Mouse (Mus musculus): Measurements from ENCODE around the gene Ldlr.

DNA sequence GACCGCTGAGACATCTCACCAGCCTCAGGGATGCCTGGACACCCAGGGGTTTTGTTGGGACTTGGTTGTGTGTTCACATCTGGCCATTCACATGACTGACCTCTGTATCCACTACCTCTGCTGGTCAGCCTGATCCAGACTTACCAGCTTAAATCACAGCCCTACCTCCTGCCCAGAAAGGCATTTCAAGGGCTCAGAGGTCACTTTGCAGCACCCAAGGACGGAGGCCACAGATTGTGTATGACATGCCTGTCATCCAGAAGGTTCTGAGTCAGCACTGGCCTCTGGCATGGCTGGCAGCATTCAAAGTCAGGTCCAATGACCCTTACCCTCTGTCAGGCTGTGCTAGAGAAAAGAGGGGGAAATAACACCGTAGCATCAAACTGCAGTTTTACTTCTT lies 33.3 kb upstream of the Ldlr start:
- TF ChIP-seq POLR2A (IDR thresholded peaks at IDR 0.05; ENCODE audit: borderline replicate concordance, extremely low read depth, insufficient read depth, insufficient read length, poor library complexity, severe bottlenecking) (no peak), CTCF (IDR thresholded peaks at IDR 0.05; ENCODE audit: borderline replicate concordance, extremely low read depth, insufficient read depth, insufficient read length) (no peak)
